Mouse (Mus musculus) cerebellum, adult 2 months (tissue): Measurements from ENCODE around the gene Jmjd7.

Experiments
- CTCF ChIP-seq: fragments of 200-500 bp; IDR thresholded peaks from 2 replicates; pipeline ENCODE4 v1.5.1; 2011; ENCODE audit warnings: low read depth, mild to moderate bottlenecking, control low read depth, low read length, moderate library complexity, borderline replicate concordance; ENCODE audit not compliant: insufficient read depth
- POLR2A ChIP-seq: fragments of 200-500 bp; IDR thresholded peaks from 2 replicates; pipeline ENCODE4 v1.6.1; 2011; ENCODE audit warnings: low read length, control low read depth, borderline replicate concordance; ENCODE audit not compliant: insufficient read depth

DNA sequence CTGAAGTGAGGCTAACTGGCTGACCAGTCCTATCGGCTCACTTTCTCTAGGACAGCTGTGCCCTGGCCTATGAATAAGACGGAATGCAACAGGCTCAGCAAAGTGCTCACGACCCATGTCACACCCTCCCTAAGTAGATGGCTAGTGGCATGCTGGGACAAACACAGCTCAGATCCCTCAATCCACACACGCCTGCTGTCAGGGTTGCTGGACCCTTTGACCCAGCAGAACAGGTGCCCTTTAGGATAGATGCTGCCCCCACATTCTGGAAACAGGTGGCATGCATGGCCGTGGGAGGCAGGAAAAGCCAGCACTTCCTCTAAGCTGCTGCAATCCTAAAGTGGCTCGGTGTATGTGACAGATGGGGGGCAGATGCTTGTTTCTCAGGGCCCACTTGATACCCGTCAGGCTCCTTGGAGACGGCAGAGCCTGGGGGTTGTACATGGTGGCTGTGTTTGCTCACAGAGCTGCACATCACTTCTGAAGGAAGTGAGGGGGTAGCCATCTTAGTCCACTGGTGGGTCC, 42.2 kb downstream of the Jmjd7 start:
- no peak for TF ChIP-seq CTCF
- TF ChIP-seq POLR2A: no peak
